Mouse (Mus musculus) E14TG2a.4 (cell line): ENCODE measurements around the gene Olfr1471.

ENCODE experiments used
- CTCF ChIP-seq: conservative IDR thresholded peaks from 2 replicates; pipeline ENCODE4 v1.5.1; 2014; ENCODE audit warnings: low read length
- NANOG ChIP-seq: IDR thresholded peaks from 2 replicates; pipeline ENCODE4 v1.6.1; 2014; ENCODE audit warnings: borderline replicate concordance, low read length, mixed read lengths
- POU5F1 ChIP-seq: IDR thresholded peaks from 2 replicates; pipeline ENCODE4 v1.6.1; 2014; ENCODE audit warnings: low read length, borderline replicate concordance

- TF ChIP-seq CTCF, result no peak
- TF ChIP-seq POU5F1, result no peak
- no peak for TF ChIP-seq NANOG
These were observed 36.9 kb downstream of the Olfr1471 start, which contains the start of gene Olfr1475 for GRCm38 (mm10) chr19:13480096-13480495.
